ENCODE assay signal across 8 mouse cellular contexts in the genomic region with DNA sequence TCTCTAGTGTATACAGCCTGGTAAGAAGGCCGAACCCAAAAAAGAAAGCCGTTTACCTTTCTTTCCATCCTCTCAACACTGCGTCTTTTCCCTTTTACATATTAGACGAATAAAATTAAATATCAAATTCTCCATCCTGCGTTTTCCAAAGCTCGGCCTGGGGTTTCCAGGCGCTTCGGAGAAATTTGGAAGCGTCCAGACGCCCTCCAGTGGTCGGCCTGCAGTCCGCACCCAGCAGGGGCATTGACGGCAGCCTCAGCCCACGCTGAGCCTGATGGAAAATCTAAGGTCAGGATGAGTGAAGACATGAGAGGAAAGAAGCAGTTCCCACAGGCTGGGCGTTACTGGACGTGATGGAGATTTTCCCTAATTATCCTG. TPM values are rescaled to one million over a fixed set of nuclear protein-coding genes. Genes with fewer than 3 reads are reported as not detected.
DNase-seq lines count a peak whose midpoint lies in the region; ATAC-seq and TF ChIP-seq lines count a peak whose summit lies in the region.

No protein-coding gene starts in this region.

- DNase-seq in WW6 (ENCODE audit: low read depth, low spot score) = peak; percentile 40
- DNase-seq in cerebellum, postnatal 36 days = peak; percentile 75 to 78
- DNase-seq in gastrocnemius, adult 18-20 months (ENCODE audit: low spot score) = peak; percentile 71
- DNase-seq in hindbrain, embryonic 14.5 days (ENCODE audit: low spot score) = peak; percentile 89
- DNase-seq in left cerebral cortex, adult 2 months (ENCODE audit: extremely low spot score in 1 of 2, low spot score in 2 of 2) = peak; percentile 79 to 88
- DNase-seq in lung, postnatal 4 days = peak; percentile 78 to 85
- DNase-seq in right cerebral cortex, adult 18-20 months = peak; percentile 84
- peak; percentile 85 for DNase-seq in urinary bladder, postnatal 14 days (ENCODE audit: low spot score)

- H3K9me3 ChIP-seq in hindbrain, embryonic 14.5 days (ENCODE audit: control insufficient read depth, low read length) = no peaks in the 10 kb centered on the region

- no peaks in the 10 kb centered on the region for H3K36me3 ChIP-seq in hindbrain, embryonic 14.5 days (replicated peaks; ENCODE audit: control insufficient read depth, insufficient read depth)

- ATAC-seq in hindbrain, embryonic 14.5 days (ENCODE audit: low FRiP score) = no peak; the same call in 1 of the 2 replicates

- H3K4me3 ChIP-seq in hindbrain, embryonic 14.5 days (replicated peaks; ENCODE audit: low read length) = peak overlapping the region; percentile 78
- H3K4me3 ChIP-seq in left cerebral cortex, adult 2 months = peak overlapping the region; percentile 65

- H3K4me2 ChIP-seq in hindbrain, embryonic 14.5 days (replicated peaks) = peak overlapping the region; percentile 86

- H3K27me3 ChIP-seq in hindbrain, embryonic 14.5 days (ENCODE audit: control insufficient read depth, insufficient read depth, low read length) = no peaks in the 10 kb centered on the region

- H3K4me1 ChIP-seq in hindbrain, embryonic 14.5 days (replicated peaks; ENCODE audit: control insufficient read depth, insufficient read depth, low read length) = peaks cover 7% of the 10 kb centered on the region; the same call in 1 of the 2 replicates

- under 1% methylated on average over 16 of the region's 16 CpGs for WGBS in hindbrain, embryonic 14.5 days

- peak overlapping the region; percentile 63 for H3K27ac ChIP-seq in hindbrain, embryonic 14.5 days
- peak overlapping the region; percentile 87 for H3K27ac ChIP-seq in left cerebral cortex, adult 2 months

- H3K9ac ChIP-seq in hindbrain, embryonic 14.5 days = peak overlapping the region; percentile 60

- peak; percentile 99 for TF ChIP-seq CTCF in left cerebral cortex, adult 2 months (IDR thresholded peaks at IDR 0.05)

- intact Hi-C loops in left cerebral cortex, adult 2 months (cut with DNase I) = loop anchor here (5.0 to 10.0 kb wide), 5 partner anchors 128 to 581 kb away; no protein-coding TSS in a partner anchor

RNA-seq across cellular contexts. Expression of a gene that starts 3.0 kb away (rescaled TPM):
- under 1 TPM; 0.62 to 0.73 TPM for total RNA-seq in gastrocnemius, adult 18-20 months (2021)
- 36.2 and 45.2 TPM in 2 replicates for polyA plus RNA-seq in hindbrain, embryonic 14.5 days (2014; fragmentation: Nextera tagmentation; extraction: Ambion mirVana)
- 10 to 100 TPM; 38.8 to 47.7 TPM for total RNA-seq in left cerebral cortex, adult 2 months (2021)

Comparison
In these comparisons a context has a peak if more than half of its experiments do, and no peak if none do; other contexts are left out.
1. RNA of a gene that starts 3.0 kb away (total RNA-seq): 38.8 to 47.7 TPM in left cerebral cortex, adult 2 months; 0.62 to 0.73 TPM in gastrocnemius, adult 18-20 months; every median in the first group is over 10 times any median in the second.
2. Peak in every context shown above with its lines, with median percentiles within 50 percentile points of each other: DNase-seq.